In the genomic region with DNA sequence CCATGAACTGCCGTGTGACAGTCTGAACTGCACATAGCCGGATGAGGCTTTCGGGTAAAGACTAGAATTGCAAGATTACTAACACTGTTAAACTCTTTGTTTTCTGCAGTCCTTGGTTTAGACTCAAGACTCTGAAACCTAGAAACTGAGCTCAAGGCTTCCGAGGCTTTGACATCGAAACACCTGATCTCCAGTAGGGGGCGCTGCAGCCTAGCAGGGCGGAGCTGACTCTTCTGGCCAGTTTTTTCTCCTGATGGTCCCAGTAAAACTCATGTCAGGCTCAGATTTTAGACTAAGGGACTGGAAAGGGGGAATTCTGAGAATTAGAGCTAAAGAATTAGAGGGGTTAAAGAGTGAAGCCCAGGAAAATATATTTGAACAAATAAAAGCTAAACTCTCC, we compare ENCODE assay signal across 9 mouse cellular contexts. TPM values are rescaled to one million over a fixed set of nuclear protein-coding genes. Genes with fewer than 3 reads are reported as not detected.
A peak's percentile ranks its signal among the peaks of the same experiment; 100 is the strongest.
DNase-seq lines count a peak whose midpoint lies in the region; ATAC-seq and TF ChIP-seq lines count a peak whose summit lies in the region.
"Had no signal": no experiment of that assay in that cellular context is flagged by ENCODE, and none has a peak within 500 bp of the region (broad histone marks: within the 10 kb centered on the region; RNA-seq: fewer than 3 reads in every experiment).

No protein-coding gene starts in this region.

- H3K9me3 ChIP-seq in hindbrain, postnatal 0 days (ENCODE audit: low read length) = no peaks in the 10 kb centered on the region
- no peaks in the 10 kb centered on the region for H3K9me3 ChIP-seq in liver, embryonic 14.5 days (ENCODE audit: control insufficient read depth, low read length)

- no peaks in the 10 kb centered on the region for H3K4me1 ChIP-seq in hindbrain, postnatal 0 days (ENCODE audit: insufficient read depth, low read length)
- H3K4me1 ChIP-seq in liver, embryonic 14.5 days (replicated peaks; ENCODE audit: control insufficient read depth in 2 of 2, insufficient read depth in 2 of 2, low read length in 1 of 2) = no peaks in the 10 kb centered on the region; a peak in 1 of 4 replicates

- H3K27me3 ChIP-seq in hindbrain, postnatal 0 days (ENCODE audit: insufficient read depth, low read length) = no peaks in the 10 kb centered on the region
- no peaks in the 10 kb centered on the region for H3K27me3 ChIP-seq in liver, embryonic 14.5 days (ENCODE audit: control insufficient read depth, insufficient read depth, low read length)

- H3K4me2 ChIP-seq in hindbrain, postnatal 0 days (ENCODE audit: low read depth, low read length) = no peak overlapping the region
- no peak overlapping the region for H3K4me2 ChIP-seq in liver, embryonic 14.5 days (ENCODE audit: low read depth)

- TF ChIP-seq CTCF in hindbrain, postnatal 0 days (IDR thresholded peaks at IDR 0.05; ENCODE audit: low read depth) = peak; percentile 96
- TF ChIP-seq CTCF in liver, embryonic 14.5 days (IDR thresholded peaks at IDR 0.05; ENCODE audit: low read depth) = peak; percentile 89

- DNase-seq in left cerebral cortex, adult 18-20 months (ENCODE audit: low spot score in 2 of 2) = peak; percentile 66 to 83
- no peak for DNase-seq in left cerebral cortex, adult 11 months (ENCODE audit: low spot score)
- peak; percentile 68 to 90 for DNase-seq in adrenal gland, adult (ENCODE audit: inconsistent age in 2 of 2, low spot score in 1 of 2)
- peak; percentile 62 for DNase-seq in embryo, embryonic 11.5 days (ENCODE audit: low read depth, low spot score)
- DNase-seq in hindbrain, postnatal 0 days (ENCODE audit: low spot score) = peak; percentile 87
- DNase-seq in liver, embryonic 14.5 days (ENCODE audit: low read depth in 3 of 3, low spot score in 3 of 3) = peak; percentile 14 to 29 (median 24)
- DNase-seq in right cerebral cortex, adult 2 months (ENCODE audit: low spot score in 2 of 2) = peak; percentile 68 to 75
- DNase-seq in urinary bladder, postnatal 14 days (ENCODE audit: low spot score) = peak; percentile 73

- no peak overlapping the region for H3K4me3 ChIP-seq in hindbrain, postnatal 0 days (ENCODE audit: low read length)
- no peak overlapping the region for H3K4me3 ChIP-seq in liver, embryonic 14.5 days (ENCODE audit: insufficient read depth in 1 of 2, low read depth in 2 of 2, low read length in 2 of 2)

- TF ChIP-seq EP300 in liver, embryonic 14.5 days (IDR thresholded peaks at IDR 0.05; ENCODE audit: low read depth) = no peak

- no peak for ATAC-seq in hindbrain, postnatal 0 days
- ATAC-seq in liver, embryonic 14.5 days (ENCODE audit: insufficient read depth) = no peak

- no peak overlapping the region for H3K9ac ChIP-seq in hindbrain, postnatal 0 days (replicated peaks; ENCODE audit: low read length)
- no peak overlapping the region for H3K9ac ChIP-seq in liver, embryonic 14.5 days (replicated peaks)

- H3K36me3 ChIP-seq in hindbrain, postnatal 0 days (ENCODE audit: insufficient read depth, low read length) = no peaks in the 10 kb centered on the region
- no peaks in the 10 kb centered on the region for H3K36me3 ChIP-seq in liver, embryonic 14.5 days (replicated peaks; ENCODE audit: control insufficient read depth, insufficient read depth, low read depth)

- H3K27ac ChIP-seq in hindbrain, postnatal 0 days = no peak overlapping the region
- H3K27ac ChIP-seq in liver, embryonic 14.5 days = no peak overlapping the region

- 19% methylated on average over 7 of the region's 7 CpGs for WGBS in hindbrain, postnatal 0 days
- 9% methylated on average over 7 of the region's 7 CpGs for WGBS in liver, embryonic 14.5 days (ENCODE audit: insufficient replicate concordance)

RNA-seq across cellular contexts. Expression of a gene that starts 6.1 kb away (rescaled TPM):
- not detected for total RNA-seq in left cerebral cortex, adult 18-20 months (2021)
- total RNA-seq in hindbrain, postnatal 0 days (2014; rRNA removed) = not detected in 2 replicates
- polyA plus RNA-seq in hindbrain, postnatal 0 days (2015; fragmentation: Nextera tagmentation; extraction: Ambion mirVana) = not detected in 2 replicates
- polyA plus RNA-seq in liver, embryonic 14.5 days (2012; rRNA removed) = not detected in 2 replicates
- not detected in 2 replicates for polyA plus RNA-seq in liver, embryonic 14.5 days (2014; fragmentation: Nextera tagmentation; extraction: Ambion mirVana)
- polyA plus RNA-seq: heart, embryonic 16.5 days had no signal

RNA-seq across cellular contexts. Expression of a gene that starts 23.2 kb away (rescaled TPM):
- under 1 TPM; 0.26 to 0.52 TPM for total RNA-seq in left cerebral cortex, adult 18-20 months (2021)
- 1.5 TPM in 1 of 2 replicates, not detected in the other for total RNA-seq in hindbrain, postnatal 0 days (2014; rRNA removed)
- 0.66 and 0.87 TPM in 2 replicates for polyA plus RNA-seq in hindbrain, postnatal 0 days (2015; fragmentation: Nextera tagmentation; extraction: Ambion mirVana)
- polyA plus RNA-seq in liver, embryonic 14.5 days (2012; rRNA removed) = not detected in 2 replicates
- not detected in 2 replicates for polyA plus RNA-seq in liver, embryonic 14.5 days (2014; fragmentation: Nextera tagmentation; extraction: Ambion mirVana)
- polyA plus RNA-seq: heart, embryonic 16.5 days had no signal

RNA-seq across cellular contexts. Expression of a gene that starts 28.6 kb away (rescaled TPM):
- 1 to 10 TPM in 1 of 2 experiments, under 1 TPM in 1; 0.88 to 1.2 TPM for total RNA-seq in left cerebral cortex, adult 18-20 months (2021)
- 0.78 and 8.3 TPM in 2 replicates for total RNA-seq in hindbrain, postnatal 0 days (2014; rRNA removed)
- 1.3 and 2.6 TPM in 2 replicates for polyA plus RNA-seq in hindbrain, postnatal 0 days (2015; fragmentation: Nextera tagmentation; extraction: Ambion mirVana)
- polyA plus RNA-seq in liver, embryonic 14.5 days (2012; rRNA removed) = 0.02 and 0.09 TPM in 2 replicates
- 0.10 and 0.29 TPM in 2 replicates for polyA plus RNA-seq in liver, embryonic 14.5 days (2014; fragmentation: Nextera tagmentation; extraction: Ambion mirVana)

RNA-seq across cellular contexts. Expression of a gene that starts 42.8 kb away (rescaled TPM):
- total RNA-seq in left cerebral cortex, adult 18-20 months (2021) = 1 to 10 TPM; 3.2 to 4.3 TPM
- total RNA-seq in hindbrain, postnatal 0 days (2014; rRNA removed) = 5.7 and 6.8 TPM in 2 replicates
- polyA plus RNA-seq in hindbrain, postnatal 0 days (2015; fragmentation: Nextera tagmentation; extraction: Ambion mirVana) = 6.2 and 7.1 TPM in 2 replicates
- 0.62 and 0.97 TPM in 2 replicates for polyA plus RNA-seq in liver, embryonic 14.5 days (2012; rRNA removed)
- 0.94 and 1.1 TPM in 2 replicates for polyA plus RNA-seq in liver, embryonic 14.5 days (2014; fragmentation: Nextera tagmentation; extraction: Ambion mirVana)

RNA-seq across cellular contexts. Expression of a gene that starts 43.1 kb away (rescaled TPM):
- total RNA-seq in left cerebral cortex, adult 18-20 months (2021) = 10 to 100 TPM; 10.6 to 14.2 TPM
- total RNA-seq in hindbrain, postnatal 0 days (2014; rRNA removed) = 10.7 and 16.3 TPM in 2 replicates
- 2.2 and 2.5 TPM in 2 replicates for polyA plus RNA-seq in hindbrain, postnatal 0 days (2015; fragmentation: Nextera tagmentation; extraction: Ambion mirVana)
- polyA plus RNA-seq in liver, embryonic 14.5 days (2012; rRNA removed) = 2.9 and 3.3 TPM in 2 replicates
- polyA plus RNA-seq in liver, embryonic 14.5 days (2014; fragmentation: Nextera tagmentation; extraction: Ambion mirVana) = 1.1 and 1.3 TPM in 2 replicates
